7 mouse cellular contexts compared by ENCODE assay signal in genomic region chr15:86089991-86090529, GRCm38 (mm10). TPM values are rescaled to one million over a fixed set of nuclear protein-coding genes. Genes with fewer than 3 reads are reported as not detected.
DNase-seq lines count a peak whose midpoint lies in the region; ATAC-seq lines count a peak whose summit lies in the region.

No protein-coding gene starts in this region.

- peak; percentile 76 for DNase-seq in adrenal gland, postnatal 10 days
- DNase-seq in mesoderm, embryonic 11.5 days (ENCODE audit: low read depth, low spot score) = peak; percentile 80
- DNase-seq in thymus, adult 18-20 months = no peak

- H3K9ac ChIP-seq in embryonic facial prominence, embryonic 12.5 days = no peak overlapping the region
- H3K9ac ChIP-seq in heart, embryonic 12.5 days = no peak overlapping the region
- no peak overlapping the region for H3K9ac ChIP-seq in kidney, embryonic 15.5 days

- H3K4me3 ChIP-seq in embryonic facial prominence, embryonic 12.5 days = no peak overlapping the region
- H3K4me3 ChIP-seq in heart, embryonic 12.5 days = no peak overlapping the region
- H3K4me3 ChIP-seq in kidney, embryonic 15.5 days (replicated peaks) = no peak overlapping the region

- H3K4me1 ChIP-seq in embryonic facial prominence, embryonic 12.5 days = peaks cover 25% of the 10 kb centered on the region
- peaks cover 55% of the 10 kb centered on the region for H3K4me1 ChIP-seq in heart, embryonic 12.5 days (replicated peaks)
- peaks cover 84% of the 10 kb centered on the region for H3K4me1 ChIP-seq in kidney, embryonic 15.5 days

- peak overlapping the region; percentile 37; the same call in 1 of the 2 replicates for H3K27ac ChIP-seq in embryonic facial prominence, embryonic 12.5 days
- peak overlapping the region; percentile 77 for H3K27ac ChIP-seq in heart, embryonic 12.5 days (ENCODE audit: poor library complexity, severe bottlenecking)
- peak overlapping the region; percentile 91 for H3K27ac ChIP-seq in kidney, embryonic 15.5 days

- H3K4me2 ChIP-seq in embryonic facial prominence, embryonic 12.5 days (replicated peaks) = no peak overlapping the region
- no peak overlapping the region for H3K4me2 ChIP-seq in heart, embryonic 12.5 days
- peak overlapping the region; percentile 24 for H3K4me2 ChIP-seq in kidney, embryonic 15.5 days

- 37% methylated on average over 11 of the region's 11 CpGs for WGBS in embryonic facial prominence, embryonic 12.5 days
- WGBS in heart, embryonic 12.5 days = 45% methylated on average over 11 of the region's 11 CpGs
- WGBS in kidney, embryonic 15.5 days = 8% methylated on average over 11 of the region's 11 CpGs

- peaks cover 9% of the 10 kb centered on the region for H3K36me3 ChIP-seq in embryonic facial prominence, embryonic 12.5 days
- peaks cover 8% of the 10 kb centered on the region; the same call in 1 of the 2 replicates for H3K36me3 ChIP-seq in heart, embryonic 12.5 days
- peaks cover 8% of the 10 kb centered on the region for H3K36me3 ChIP-seq in kidney, embryonic 15.5 days

- H3K27me3 ChIP-seq in embryonic facial prominence, embryonic 12.5 days = 0 out of 2 replicates have a peak, but pooled peaks cover 3% of the 10 kb centered on the region
- H3K27me3 ChIP-seq in heart, embryonic 12.5 days (replicated peaks) = no peaks in the 10 kb centered on the region
- H3K27me3 ChIP-seq in kidney, embryonic 15.5 days = no peaks in the 10 kb centered on the region

- ATAC-seq in embryonic facial prominence, embryonic 12.5 days (ENCODE audit: insufficient number of reproducible peaks, insufficient read depth, low FRiP score, low TSS enrichment) = no peak
- ATAC-seq in heart, embryonic 12.5 days (ENCODE audit: insufficient number of reproducible peaks, low FRiP score) = 0 out of 2 replicates have a peak, but pooled peaks have one; percentile 18
- peak; percentile 84 for ATAC-seq in kidney, embryonic 15.5 days (replicated peaks; ENCODE audit: low FRiP score)
- no peak for ATAC-seq in inflammation-experienced regulatory T-cells, adult 6 months

- H3K9me3 ChIP-seq in embryonic facial prominence, embryonic 12.5 days = no peaks in the 10 kb centered on the region
- no peaks in the 10 kb centered on the region for H3K9me3 ChIP-seq in heart, embryonic 12.5 days (replicated peaks)
- no peaks in the 10 kb centered on the region for H3K9me3 ChIP-seq in kidney, embryonic 15.5 days (replicated peaks)

RNA-seq across cellular contexts. Expression of gene Gramd4, which starts 32.6 kb away (rescaled TPM):
- total RNA-seq in adrenal gland, postnatal 10 days (2021) = 10 to 100 TPM; 13.9 to 22.1 TPM
- 19.4 and 19.6 TPM in 2 replicates for polyA plus RNA-seq in embryonic facial prominence, embryonic 12.5 days (2016; fragmentation: Nextera tagmentation; extraction: Ambion mirVana)
- 14.3 and 14.8 TPM in 2 replicates for polyA plus RNA-seq in heart, embryonic 12.5 days (2016; fragmentation: Nextera tagmentation; extraction: Ambion mirVana)
- 14.1 and 17.4 TPM in 2 replicates for polyA plus RNA-seq in kidney, embryonic 15.5 days (2015; fragmentation: Nextera tagmentation; extraction: Ambion mirVana)
- 10 to 100 TPM; 13.4 to 26.0 (median 22.9) TPM for polyA plus RNA-seq in inflammation-experienced regulatory T-cells, adult 6 months (2017; shearing (Covaris generic))

RNA-seq across cellular contexts. Expression of gene Celsr1, which starts 56.5 kb away (rescaled TPM):
- 1 to 10 TPM; 4.4 to 6.5 TPM for total RNA-seq in adrenal gland, postnatal 10 days (2021)
- 2.4 and 2.5 TPM in 2 replicates for polyA plus RNA-seq in embryonic facial prominence, embryonic 12.5 days (2016; fragmentation: Nextera tagmentation; extraction: Ambion mirVana)
- polyA plus RNA-seq in heart, embryonic 12.5 days (2016; fragmentation: Nextera tagmentation; extraction: Ambion mirVana) = 2.0 and 2.3 TPM in 2 replicates
- polyA plus RNA-seq in kidney, embryonic 15.5 days (2015; fragmentation: Nextera tagmentation; extraction: Ambion mirVana) = 3.7 and 3.9 TPM in 2 replicates
- polyA plus RNA-seq in inflammation-experienced regulatory T-cells, adult 6 months (2017; shearing (Covaris generic)) = 1 to 10 TPM; 4.4 to 5.0 (median 4.7) TPM

Comparison
In these comparisons a context has a peak if more than half of its experiments do, and no peak if none do; other contexts are left out.
1. DNase-seq: peak in adrenal gland, postnatal 10 days (single experiment) and mesoderm, embryonic 11.5 days (single experiment); none in thymus, adult 18-20 months (0 of 2).
2. ATAC-seq: peak in heart, embryonic 12.5 days (single experiment) and kidney, embryonic 15.5 days (single experiment); none in embryonic facial prominence, embryonic 12.5 days (single experiment) and inflammation-experienced regulatory T-cells, adult 6 months (single experiment).
3. H3K27ac ChIP-seq: peak in every context shown above with its lines; median percentile 91 in kidney, embryonic 15.5 days; 77 in heart, embryonic 12.5 days; 37 in embryonic facial prominence, embryonic 12.5 days.